Mouse (Mus musculus) midbrain, embryonic 11.5 days (tissue): ENCODE measurements around the gene Ldb2. TPM values are rescaled to one million over a fixed set of nuclear protein-coding genes. Genes with fewer than 3 reads are reported as not detected.
A peak's percentile ranks its signal among the peaks of the same experiment; 100 is the strongest.

ENCODE experiments used
- ATAC-seq: fragments of 200-750 bp; cut with Nextera tagmentation; 2 replicates; pipeline ENCODE4 v1.8.0; 2017; ENCODE audit warnings: moderate TSS enrichment, moderate library complexity; ENCODE audit not compliant: low FRiP score
- DNase-seq: peaks from one replicate; pipeline ENCODE4 v3.0.0; 2015; ENCODE audit warnings: low spot score; ENCODE audit errors: missing footprints
- H3K27ac ChIP-seq: fragments of 300-500 bp; sonication (generic); 2 replicates; pipeline ENCODE4 v1.5.1; 2014; ENCODE audit warnings: low read depth, low read length
- H3K27me3 ChIP-seq: fragments of 300-500 bp; sonication (generic); 2 replicates; pipeline ENCODE4 v1.6.1; 2014; ENCODE audit warnings: mild to moderate bottlenecking, low read length, moderate library complexity, mixed read lengths; ENCODE audit not compliant: control insufficient read depth, insufficient read depth
- H3K36me3 ChIP-seq: fragments of 300-500 bp; sonication (generic); 2 replicates; pipeline ENCODE4 v1.6.1; 2014; ENCODE audit warnings: mild to moderate bottlenecking, low read length, moderate library complexity, mixed read lengths; ENCODE audit not compliant: control insufficient read depth, insufficient read depth
- H3K4me1 ChIP-seq: fragments of 300-500 bp; sonication (generic); 2 replicates; pipeline ENCODE4 v1.6.1; 2014; ENCODE audit warnings: low read length; ENCODE audit not compliant: control insufficient read depth, insufficient read depth
- H3K4me2 ChIP-seq: fragments of 300-500 bp; sonication (generic); 2 replicates; pipeline ENCODE4 v1.6.1; 2014; ENCODE audit warnings: mild to moderate bottlenecking, moderate library complexity
- H3K4me3 ChIP-seq: fragments of 300-500 bp; sonication (generic); 2 replicates; pipeline ENCODE4 v1.5.1; 2014; ENCODE audit warnings: low read depth, low read length
- H3K9ac ChIP-seq: fragments of 300-500 bp; sonication (generic); 2 replicates; pipeline ENCODE4 v1.6.1; 2014; ENCODE audit warnings: low read length
- H3K9me3 ChIP-seq: fragments of 300-500 bp; sonication (generic); 2 replicates; pipeline ENCODE4 v1.6.1; 2016; ENCODE audit warnings: low read length; ENCODE audit not compliant: control insufficient read depth
- WGBS: fragments of 180-500 bp; shearing (Covaris S2); extraction: QIAGEN DNeasy Blood & Tissue Kit; methylation state at CpG from one replicate; pipeline ENCODE4 v1.1.7; 2014; 5-methylcytosine and 5-hydroxymethylcytosine counted together
- polyA plus RNA-seq: library from polyadenylated mRNA; unstranded; fragments of >200 nt; fragmentation: Nextera tagmentation; extraction: Ambion mirVana; gene quantifications from 2 replicates; pipeline ENCODE4 v1.2.1, GENCODE M21; 2014

Ldb2 gene
- polyA plus RNA-seq, 1 experiment from 2014 or later, result 15.6 TPM

- Histone ChIP-seq H3K27ac (no peak overlapping the region), H3K4me1 (no peaks in the 10 kb centered on the region), H3K27me3 (no peaks in the 10 kb centered on the region), H3K36me3 (no peaks in the 10 kb centered on the region), H3K9me3 (no peaks in the 10 kb centered on the region), H3K4me2 (no peak overlapping the region), H3K9ac (no peak overlapping the region), H3K4me3 (no peak overlapping the region)
- ATAC-seq (no peak), DNase-seq (peak; percentile 75)
- WGBS, result 84% methylated on average over 3 of the region's 3 CpGs
Measured at GRCm38 (mm10) chr5:44707946-44708345, 91.5 kb downstream of the Ldb2 start.

- no peaks in the 10 kb centered on the region for H3K27me3 ChIP-seq
- no peaks in the 10 kb centered on the region for H3K36me3 ChIP-seq
- no peak overlapping the region for H3K4me2 ChIP-seq
- H3K9ac ChIP-seq, result no peak overlapping the region
- H3K27ac ChIP-seq, result no peak overlapping the region
- WGBS, result 54% methylated on average over 6 of the region's 6 CpGs
- no peak overlapping the region for H3K4me3 ChIP-seq
- H3K9me3 ChIP-seq, result no peaks in the 10 kb centered on the region
- peak; percentile 74 for ATAC-seq
- DNase-seq, result peak; percentile 80
- H3K4me1 ChIP-seq, result no peaks in the 10 kb centered on the region
Measured at GRCm38 (mm10) chr5:44706997-44707698, 92.3 kb downstream of the Ldb2 start.

GRCm38 (mm10) chr5:44697993-44698392 is 101.5 kb downstream of the Ldb2 start:
- H3K9me3 ChIP-seq, result no peaks in the 10 kb centered on the region
- H3K4me3 ChIP-seq, result no peak overlapping the region
- ATAC-seq (peak; percentile 49; the same call in 1 of the 2 replicates), DNase-seq (no peak)
- H3K4me1 ChIP-seq, result no peaks in the 10 kb centered on the region
- H3K9ac ChIP-seq, result no peak overlapping the region
- H3K27me3 ChIP-seq, result no peaks in the 10 kb centered on the region
- no peak overlapping the region for H3K4me2 ChIP-seq
- no peak overlapping the region for H3K27ac ChIP-seq
- 72% methylated on average over 3 of the region's 3 CpGs for WGBS
- H3K36me3 ChIP-seq, result no peaks in the 10 kb centered on the region

- H3K9me3 ChIP-seq, result no peaks in the 10 kb centered on the region
- WGBS, result 70% methylated on average over 7 of the region's 7 CpGs
- no peak overlapping the region for H3K4me2 ChIP-seq
- no peaks in the 10 kb centered on the region for H3K27me3 ChIP-seq
- no peaks in the 10 kb centered on the region for H3K36me3 ChIP-seq
- no peak overlapping the region for H3K4me3 ChIP-seq
- DNase-seq (no peak), ATAC-seq (peak; percentile 51; the same call in 1 of the 2 replicates)
- no peak overlapping the region for H3K9ac ChIP-seq
- H3K4me1 ChIP-seq, result no peaks in the 10 kb centered on the region
- no peak overlapping the region for H3K27ac ChIP-seq
Measured at GRCm38 (mm10) chr5:44696548-44696947, 102.9 kb downstream of the Ldb2 start.

- Histone ChIP-seq H3K9me3 (no peaks in the 10 kb centered on the region), H3K27ac (no peak overlapping the region), H3K27me3 (no peaks in the 10 kb centered on the region), H3K4me3 (no peak overlapping the region), H3K36me3 (no peaks in the 10 kb centered on the region), H3K4me1 (no peaks in the 10 kb centered on the region), H3K4me2 (no peak overlapping the region), H3K9ac (no peak overlapping the region)
- ATAC-seq, result peak; percentile 60; the same call in 1 of the 2 replicates
- no peak for DNase-seq
- WGBS, result 21% methylated on average over 5 of the region's 5 CpGs
Measured at GRCm38 (mm10) chr5:44693674-44694073, 105.8 kb downstream of the Ldb2 start.

GRCm38 (mm10) chr5:44686344-44686743 is 113.1 kb downstream of the Ldb2 start:
- ATAC-seq (no peak), DNase-seq (no peak)
- Histone ChIP-seq H3K36me3 (no peaks in the 10 kb centered on the region), H3K27ac (no peak overlapping the region), H3K4me1 (no peaks in the 10 kb centered on the region), H3K9me3 (no peaks in the 10 kb centered on the region), H3K4me2 (no peak overlapping the region), H3K27me3 (no peaks in the 10 kb centered on the region), H3K4me3 (no peak overlapping the region), H3K9ac (no peak overlapping the region)
- WGBS, result 82% methylated on average over 6 of the region's 6 CpGs

- DNase-seq, result no peak
Measured at GRCm38 (mm10) chr5:44681054-44681638, 118.3 kb downstream of the Ldb2 start.

GRCm38 (mm10) chr5:44677814-44678213 is 121.7 kb downstream of the Ldb2 start:
- H3K4me2 ChIP-seq, result no peak overlapping the region
- no peak for ATAC-seq
- no peak for DNase-seq
- 87% methylated on average over 5 of the region's 5 CpGs for WGBS
- H3K9ac ChIP-seq, result no peak overlapping the region
- no peaks in the 10 kb centered on the region for H3K27me3 ChIP-seq
- no peak overlapping the region for H3K27ac ChIP-seq
- no peaks in the 10 kb centered on the region for H3K4me1 ChIP-seq
- no peaks in the 10 kb centered on the region for H3K36me3 ChIP-seq
- no peaks in the 10 kb centered on the region for H3K9me3 ChIP-seq
- H3K4me3 ChIP-seq, result no peak overlapping the region

More at GRCm38 (mm10) chr5:44681054-44681638, 118.3 kb downstream of the Ldb2 start:
- H3K9ac ChIP-seq, result no peak overlapping the region
- ATAC-seq, result no peak
- H3K4me3 ChIP-seq, result no peak overlapping the region
- no peak overlapping the region for H3K4me2 ChIP-seq
- H3K36me3 ChIP-seq, result no peaks in the 10 kb centered on the region
- H3K27ac ChIP-seq, result no peak overlapping the region
- H3K4me1 ChIP-seq, result no peaks in the 10 kb centered on the region
- no peaks in the 10 kb centered on the region for H3K27me3 ChIP-seq
- no peaks in the 10 kb centered on the region for H3K9me3 ChIP-seq
- WGBS, result 77% methylated on average over 3 of the region's 3 CpGs

GRCm38 (mm10) chr5:44676145-44676754 is 123.2 kb downstream of the Ldb2 start:
- no peak for DNase-seq
- H3K36me3 ChIP-seq, result no peaks in the 10 kb centered on the region
- H3K9me3 ChIP-seq, result no peaks in the 10 kb centered on the region
- ATAC-seq, result no peak
- no peaks in the 10 kb centered on the region for H3K27me3 ChIP-seq
- H3K4me2 ChIP-seq, result no peak overlapping the region
- H3K4me3 ChIP-seq, result no peak overlapping the region
- no peaks in the 10 kb centered on the region for H3K4me1 ChIP-seq
- no peak overlapping the region for H3K9ac ChIP-seq
- 81% methylated on average over 5 of the region's 5 CpGs for WGBS
- no peak overlapping the region for H3K27ac ChIP-seq
